Mouse (Mus musculus): Measurements from ENCODE around the gene Insc.

GRCm38 (mm10) chr7:114837268-114837667, 93.8 kb downstream of the Insc start:
- no peak for TF ChIP-seq POLR2A (IDR thresholded peaks at IDR 0.05; ENCODE audit: insufficient read depth, low read depth, low read length)
- TF ChIP-seq CTCF (IDR thresholded peaks at IDR 0.05; ENCODE audit: insufficient read depth, low read depth, low read length) = no peak

Data from olfactory bulb, adult 2 months (tissue).